16 mouse cellular contexts compared by ENCODE assay signal in genomic region chr3:52728426-52728825, GRCm38 (mm10).
"Had no signal": no experiment of that assay in that cellular context is flagged by ENCODE, and none has a peak within 500 bp of the region (broad histone marks: within the 10 kb centered on the region; RNA-seq: fewer than 3 reads in every experiment).

No protein-coding gene starts in this region.

- H3K4me1 ChIP-seq: neural tube, embryonic 13.5 days; neural tube, embryonic 15.5 days; stomach, embryonic 15.5 days had no signal

- H3K36me3 ChIP-seq: neural tube, embryonic 13.5 days; neural tube, embryonic 15.5 days; stomach, embryonic 15.5 days had no signal

- H3K27ac ChIP-seq: neural tube, embryonic 13.5 days; neural tube, embryonic 15.5 days; stomach, embryonic 15.5 days; stomach, postnatal 0 days had no signal

- H3K9me3 ChIP-seq: neural tube, embryonic 13.5 days; neural tube, embryonic 15.5 days; stomach, embryonic 15.5 days had no signal

- H3K4me3 ChIP-seq: neural tube, embryonic 13.5 days; neural tube, embryonic 15.5 days; stomach, embryonic 15.5 days had no signal

- H3K27me3 ChIP-seq: neural tube, embryonic 13.5 days; neural tube, embryonic 15.5 days; stomach, embryonic 15.5 days had no signal

- DNase-seq: retina, postnatal 1 day; right cerebral cortex, adult 18-20 months; right cerebral cortex, postnatal 14 days; right cerebral cortex, postnatal 25 days; right cerebral cortex, postnatal 4 days; spleen, adult 18-20 months; thymus, adult 18-20 months; thymus, adult 2 months; thymus, postnatal 14 days; thymus, postnatal 25 days; thymus, postnatal 36 days; thymus, postnatal 4 days had no signal
